Mouse (Mus musculus) frontal cortex, postnatal 14 days (tissue): ENCODE measurements at regions not wholly inside any gene's neighbourhood (a gene's known extent, or its start where the extent isn't known, plus 50 kb on each side); places are given as distances from the start of the nearest gene placed in this dataset.

Source experiments
- DNase-seq, 2 experiments: peaks; one replicate each; pipeline ENCODE4 v3.0.0; 2022; ENCODE audit warnings: low spot score in 2 of 2

GRCm38 (mm10) chr7:40752195-40752594 lies 145.9 kb upstream of the Vstm2b start:
- no peak for DNase-seq

- DNase-seq = no peak
Measured at GRCm38 (mm10) chr7:40753490-40753889, 144.6 kb upstream of the Vstm2b start.

- peak; percentile 18 to 31 for DNase-seq
Measured at GRCm38 (mm10) chr7:40762520-40762919, 135.6 kb upstream of the Vstm2b start.

GRCm38 (mm10) chr7:40766142-40766541 lies 132.0 kb upstream of the Vstm2b start:
- no peak for DNase-seq

- DNase-seq = no peak
Measured at GRCm38 (mm10) chr7:40776220-40776619, 121.9 kb upstream of the Vstm2b start.

GRCm38 (mm10) chr7:40784906-40785305 lies 113.2 kb upstream of the Vstm2b start:
- no peak for DNase-seq

- DNase-seq = no peak
Measured at GRCm38 (mm10) chr7:40786758-40787157, 111.4 kb upstream of the Vstm2b start.

- DNase-seq = no peak
Measured at GRCm38 (mm10) chr7:40788486-40788885, 109.6 kb upstream of the Vstm2b start.

GRCm38 (mm10) chr7:40794458-40795207 lies 103.5 kb upstream of the Vstm2b start:
- DNase-seq = no peak

GRCm38 (mm10) chr7:40799794-40800193 lies 98.3 kb upstream of the Vstm2b start:
- DNase-seq = no peak

- DNase-seq = no peak
Measured at GRCm38 (mm10) chr7:40801291-40801690, 96.8 kb upstream of the Vstm2b start.

- no peak for DNase-seq
Measured at GRCm38 (mm10) chr7:40805211-40805610, 92.9 kb upstream of the Vstm2b start.

GRCm38 (mm10) chr7:40805866-40806265 lies 92.3 kb upstream of the Vstm2b start:
- no peak for DNase-seq

- peak in 1 of 2 experiments; percentile 27 for DNase-seq
Measured at GRCm38 (mm10) chr7:40812952-40813351, 85.2 kb upstream of the Vstm2b start.

GRCm38 (mm10) chr7:40825141-40825742 lies 72.9 kb upstream of the Vstm2b start:
- DNase-seq = peak; percentile 39 to 43

GRCm38 (mm10) chr7:40829526-40829925 lies 68.6 kb upstream of the Vstm2b start:
- DNase-seq = no peak

- DNase-seq = no peak
Measured at GRCm38 (mm10) chr7:40831583-40831982, 66.5 kb upstream of the Vstm2b start.

- no peak for DNase-seq
Measured at GRCm38 (mm10) chr7:40842344-40842992, 55.7 kb upstream of the Vstm2b start.

- no peak for DNase-seq
Measured at GRCm38 (mm10) chr7:40846512-40846911, 51.6 kb upstream of the Vstm2b start.
